Mouse (Mus musculus): ENCODE results near the gene March6. TPM values are rescaled to one million over a fixed set of nuclear protein-coding genes. Genes with fewer than 3 reads are reported as not detected.

Gene March6
- polyA plus RNA-seq, 1 experiment from 2014 or later, result 67.5 TPM

GRCm38 (mm10) chr15:31539643-31540512 lies 9.0 kb upstream of the March6 start:
- no peak overlapping the region for H3K4me3 ChIP-seq
- H3K27ac ChIP-seq, result no peak overlapping the region
- no peaks in the 10 kb centered on the region for H3K9me3 ChIP-seq (replicated peaks)
- no peak overlapping the region for H3K4me2 ChIP-seq (replicated peaks)
- no peaks in the 10 kb centered on the region for H3K36me3 ChIP-seq
- H3K4me1 ChIP-seq, result peaks cover 35% of the 10 kb centered on the region
- 65% methylated on average over 9 of the region's 9 CpGs for WGBS
- no peak overlapping the region for H3K9ac ChIP-seq
- no peaks in the 10 kb centered on the region; the same call in 1 of the 2 replicates for H3K27me3 ChIP-seq
- no peak for ATAC-seq (ENCODE audit: low FRiP score)

GRCm38 (mm10) chr15:31538346-31538745 lies 7.5 kb upstream of the March6 start:
- ATAC-seq (ENCODE audit: low FRiP score), result no peak
- Histone ChIP-seq H3K4me3 (no peak overlapping the region), H3K27ac (no peak overlapping the region), H3K27me3 (no peaks in the 10 kb centered on the region; the same call in 1 of the 2 replicates), H3K9me3 (replicated peaks) (no peaks in the 10 kb centered on the region), H3K4me2 (replicated peaks) (no peak overlapping the region), H3K9ac (no peak overlapping the region), H3K4me1 (peaks cover 38% of the 10 kb centered on the region), H3K36me3 (no peaks in the 10 kb centered on the region)
- WGBS, result 82% methylated on average over 3 of the region's 3 CpGs

DNA sequence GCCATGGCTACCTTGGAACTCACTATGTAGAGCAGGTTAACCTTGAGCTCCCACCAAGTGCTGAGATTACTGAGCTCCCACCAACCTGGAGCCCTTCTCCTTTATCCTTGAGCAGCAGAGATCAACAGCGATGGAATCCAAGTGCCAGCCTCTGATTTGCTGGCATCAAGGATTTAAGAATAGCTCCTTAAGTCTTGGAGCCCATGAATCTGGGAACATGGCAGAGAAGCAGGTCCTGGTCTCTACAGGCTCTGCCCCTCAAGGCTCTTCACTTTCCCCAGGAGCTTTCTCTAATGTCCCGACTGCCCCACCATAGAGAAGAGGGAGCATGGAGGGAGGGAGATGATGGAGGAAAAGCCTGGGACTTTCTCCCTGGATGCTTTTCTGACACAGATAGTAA lies 6.9 kb upstream of the March6 start:
- Histone ChIP-seq H3K9ac (no peak overlapping the region), H3K27ac (no peak overlapping the region), H3K36me3 (no peaks in the 10 kb centered on the region), H3K4me1 (peaks cover 35% of the 10 kb centered on the region), H3K4me3 (no peak overlapping the region), H3K27me3 (no peaks in the 10 kb centered on the region; the same call in 1 of the 2 replicates), H3K9me3 (replicated peaks) (no peaks in the 10 kb centered on the region), H3K4me2 (replicated peaks) (no peak overlapping the region)
- no peak for ATAC-seq (ENCODE audit: low FRiP score)
- WGBS, result 90% methylated on average over 2 of the region's 2 CpGs

GRCm38 (mm10) chr15:31536051-31536737 lies 5.3 kb upstream of the March6 start:
- Histone ChIP-seq H3K4me2 (replicated peaks) (peak overlapping the region; percentile 21; the same call in 1 of the 2 replicates), H3K27me3 (no peaks in the 10 kb centered on the region; the same call in 1 of the 2 replicates), H3K4me3 (no peak overlapping the region), H3K36me3 (no peaks in the 10 kb centered on the region), H3K27ac (peak overlapping the region; percentile 62), H3K9me3 (replicated peaks) (no peaks in the 10 kb centered on the region), H3K9ac (no peak overlapping the region), H3K4me1 (peaks cover 27% of the 10 kb centered on the region)
- WGBS, result 8% methylated on average over 7 of the region's 7 CpGs
- peak; percentile 92 for ATAC-seq (ENCODE audit: low FRiP score)

- H3K4me1 ChIP-seq, result peaks cover 27% of the 10 kb centered on the region
- H3K9ac ChIP-seq, result no peak overlapping the region
- H3K36me3 ChIP-seq, result no peaks in the 10 kb centered on the region
- H3K4me3 ChIP-seq, result no peak overlapping the region
- no peaks in the 10 kb centered on the region; the same call in 1 of the 2 replicates for H3K27me3 ChIP-seq
- 17% methylated on average over 8 of the region's 8 CpGs for WGBS
- H3K27ac ChIP-seq, result peak overlapping the region; percentile 62
- no peaks in the 10 kb centered on the region for H3K9me3 ChIP-seq (replicated peaks)
- no peak for ATAC-seq (ENCODE audit: low FRiP score)
- H3K4me2 ChIP-seq (replicated peaks), result peak overlapping the region; percentile 21; the same call in 1 of the 2 replicates
Observed at GRCm38 (mm10) chr15:31535259-31535855, 4.5 kb upstream of the March6 start.

DNA sequence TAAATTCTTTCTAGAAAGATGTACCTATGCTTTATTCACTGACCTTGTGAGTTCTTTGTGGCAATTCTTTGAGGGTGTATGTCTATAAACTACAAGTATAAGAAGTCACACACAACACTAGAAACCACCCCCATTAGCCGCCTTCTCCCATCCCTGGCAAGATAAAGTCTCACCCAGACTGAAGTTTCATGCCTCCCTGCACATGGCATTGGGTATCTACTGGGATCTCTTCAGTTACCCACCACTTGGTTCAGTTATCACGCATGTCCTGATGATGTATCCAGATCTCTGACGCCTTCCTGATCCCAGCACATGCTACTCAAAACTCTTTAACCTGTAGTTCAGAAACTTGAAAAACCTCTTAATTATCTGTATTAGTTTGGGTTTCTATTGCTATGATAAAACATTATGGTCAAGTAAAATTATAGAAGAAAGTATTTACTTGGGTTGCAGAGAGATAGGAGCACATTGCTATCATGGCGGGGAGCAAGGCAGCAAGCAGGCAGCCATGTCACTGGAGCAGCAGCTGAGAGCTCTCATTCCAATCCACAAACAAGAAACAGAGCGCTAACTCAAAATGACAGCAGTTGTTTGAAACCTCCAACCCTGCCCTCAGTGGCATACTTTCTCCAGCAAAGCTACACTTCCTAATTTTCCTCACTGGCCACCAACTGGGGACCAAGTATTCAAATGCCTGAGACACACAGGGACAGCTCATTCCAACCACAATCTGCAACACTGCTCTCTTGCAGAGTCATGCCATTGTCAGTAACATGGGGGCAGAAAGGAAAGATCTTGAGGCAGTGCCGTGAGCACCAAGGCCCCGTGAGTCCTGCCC lies 3.8 kb upstream of the March6 start:
- 0 out of 2 replicates have a peak overlapping the region, but pooled peaks have one; percentile 62 for H3K27ac ChIP-seq
- no peaks in the 10 kb centered on the region for H3K36me3 ChIP-seq
- 78% methylated on average over 7 of the region's 7 CpGs for WGBS
- no peaks in the 10 kb centered on the region; the same call in 1 of the 2 replicates for H3K27me3 ChIP-seq
- no peaks in the 10 kb centered on the region for H3K9me3 ChIP-seq (replicated peaks)
- H3K4me1 ChIP-seq, result peaks cover 27% of the 10 kb centered on the region
- H3K4me2 ChIP-seq (replicated peaks), result no peak overlapping the region
- H3K9ac ChIP-seq, result no peak overlapping the region
- H3K4me3 ChIP-seq, result no peak overlapping the region
- no peak for ATAC-seq (ENCODE audit: low FRiP score)

DNA sequence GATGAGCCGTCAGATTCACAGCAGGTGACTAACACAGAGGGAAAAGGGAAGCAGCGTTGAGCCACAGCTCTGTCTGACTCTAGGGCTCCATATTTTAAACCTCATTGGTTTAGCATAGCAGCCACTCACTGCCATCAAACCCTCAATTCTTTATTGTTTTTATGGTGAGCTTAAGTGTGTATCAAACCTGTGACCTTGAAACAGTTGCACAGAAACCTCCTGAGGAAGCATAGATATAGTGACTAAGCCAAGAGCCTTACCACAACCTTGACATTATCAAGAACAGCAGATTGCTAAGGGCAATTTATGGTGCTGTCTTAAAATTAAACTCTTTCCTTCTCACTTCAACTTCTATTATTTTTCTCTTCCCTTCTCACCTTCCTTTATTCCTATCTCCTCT lies 2.7 kb upstream of the March6 start:
- WGBS, result 76% methylated on average over 2 of the region's 2 CpGs
- Histone ChIP-seq H3K9ac (no peak overlapping the region), H3K27me3 (no peaks in the 10 kb centered on the region; the same call in 1 of the 2 replicates), H3K27ac (no peak overlapping the region), H3K4me2 (replicated peaks) (no peak overlapping the region), H3K36me3 (no peaks in the 10 kb centered on the region), H3K4me3 (no peak overlapping the region), H3K9me3 (replicated peaks) (no peaks in the 10 kb centered on the region), H3K4me1 (peaks cover 35% of the 10 kb centered on the region)
- no peak for ATAC-seq (ENCODE audit: low FRiP score)

DNA sequence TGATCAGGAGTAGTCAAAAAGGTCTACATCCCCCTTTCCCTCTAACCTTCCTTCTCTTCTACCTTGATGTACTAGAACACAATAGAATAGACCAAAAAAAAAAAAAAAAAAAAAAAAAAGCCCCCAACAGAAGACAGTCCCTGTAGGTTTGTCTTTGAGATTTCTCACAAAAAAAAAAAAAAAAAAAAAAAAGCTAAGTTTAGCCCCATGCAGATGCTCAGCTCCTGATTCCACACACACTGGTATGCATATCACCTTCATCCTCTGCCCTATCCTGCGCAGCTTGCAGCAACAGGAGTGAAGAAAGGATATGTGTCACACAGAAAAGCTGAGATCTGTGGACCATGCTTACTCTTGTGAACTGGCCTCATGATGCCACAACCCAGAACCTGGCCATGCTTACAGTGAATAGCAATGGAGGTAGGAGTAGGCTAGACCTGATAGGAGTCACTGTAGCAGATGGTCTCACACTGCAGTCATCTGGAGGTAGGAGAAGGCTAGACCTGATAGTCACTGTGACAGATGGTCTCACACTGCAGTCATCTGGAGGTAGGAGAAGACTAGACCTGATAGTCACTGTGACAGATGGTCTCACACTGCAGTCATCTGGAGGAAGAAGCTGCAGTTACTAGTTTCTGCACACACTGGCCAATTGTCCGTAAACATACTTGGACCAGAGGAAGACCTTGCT lies 1.6 kb upstream of the March6 start:
- ATAC-seq (ENCODE audit: low FRiP score), result no peak
- no peaks in the 10 kb centered on the region for H3K27me3 ChIP-seq
- H3K9me3 ChIP-seq (replicated peaks), result 0 out of 2 replicates have a peak, but pooled peaks cover 2% of the 10 kb centered on the region
- H3K4me2 ChIP-seq (replicated peaks), result no peak overlapping the region
- no peaks in the 10 kb centered on the region for H3K36me3 ChIP-seq
- H3K4me3 ChIP-seq, result no peak overlapping the region
- H3K4me1 ChIP-seq, result peaks cover 38% of the 10 kb centered on the region
- WGBS, result 97% methylated on average over 2 of the region's 2 CpGs
- H3K27ac ChIP-seq, result no peak overlapping the region
- H3K9ac ChIP-seq, result no peak overlapping the region

DNA sequence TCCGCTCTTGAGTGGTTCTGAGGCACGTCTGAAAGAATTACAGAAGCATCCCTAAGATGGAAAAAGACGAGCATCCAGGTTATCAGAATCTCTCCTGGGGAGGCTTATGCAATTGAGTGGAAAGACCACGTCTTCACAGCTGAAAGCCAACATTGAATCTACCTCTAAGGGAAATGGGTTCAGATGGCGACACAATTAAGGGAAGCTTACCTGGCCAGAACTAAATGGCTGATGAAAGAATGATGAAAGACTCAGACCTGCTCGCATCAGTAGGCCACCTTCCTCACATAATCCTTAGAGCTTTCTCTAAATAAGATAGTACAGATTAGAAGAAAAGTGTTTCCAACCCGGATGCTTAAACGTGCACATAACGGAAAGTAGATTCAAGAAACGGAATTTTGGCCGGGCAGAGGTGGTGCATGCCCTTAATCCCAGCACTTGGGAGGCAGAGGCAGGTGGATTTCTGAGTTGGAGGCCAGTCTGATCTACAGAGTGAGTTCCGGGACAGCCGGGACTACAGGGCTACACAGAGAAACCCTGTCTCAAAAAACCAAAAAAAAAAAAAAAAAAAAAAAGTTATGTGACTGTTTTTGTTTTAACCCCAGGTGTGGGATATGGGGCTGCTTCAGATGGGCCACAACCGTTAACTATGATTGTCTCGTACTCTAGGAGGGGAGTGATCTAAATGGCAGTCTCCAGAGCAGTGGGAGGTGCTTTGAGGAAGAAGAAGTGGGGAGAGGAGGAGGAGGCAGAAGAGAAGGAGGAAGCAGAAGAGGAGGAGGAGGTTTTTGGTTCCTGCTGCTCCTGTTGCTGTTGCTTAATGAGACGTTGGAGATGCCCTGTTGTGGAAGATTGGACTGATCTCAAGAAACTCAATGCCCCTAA lies 835 bp upstream of the March6 start:
- H3K9ac ChIP-seq, result peak overlapping the region; percentile 97
- WGBS, result 22% methylated on average over 16 of the region's 16 CpGs
- H3K27ac ChIP-seq, result peak overlapping the region; percentile 100
- peaks cover 34% of the 10 kb centered on the region for H3K4me1 ChIP-seq
- H3K9me3 ChIP-seq (replicated peaks), result 0 out of 2 replicates have a peak, but pooled peaks cover 3% of the 10 kb centered on the region
- no peaks in the 10 kb centered on the region for H3K27me3 ChIP-seq
- no peak for ATAC-seq (ENCODE audit: low FRiP score)
- no peaks in the 10 kb centered on the region for H3K36me3 ChIP-seq
- peak overlapping the region; percentile 96 for H3K4me3 ChIP-seq
- peak overlapping the region; percentile 52 for H3K4me2 ChIP-seq (replicated peaks)

DNA sequence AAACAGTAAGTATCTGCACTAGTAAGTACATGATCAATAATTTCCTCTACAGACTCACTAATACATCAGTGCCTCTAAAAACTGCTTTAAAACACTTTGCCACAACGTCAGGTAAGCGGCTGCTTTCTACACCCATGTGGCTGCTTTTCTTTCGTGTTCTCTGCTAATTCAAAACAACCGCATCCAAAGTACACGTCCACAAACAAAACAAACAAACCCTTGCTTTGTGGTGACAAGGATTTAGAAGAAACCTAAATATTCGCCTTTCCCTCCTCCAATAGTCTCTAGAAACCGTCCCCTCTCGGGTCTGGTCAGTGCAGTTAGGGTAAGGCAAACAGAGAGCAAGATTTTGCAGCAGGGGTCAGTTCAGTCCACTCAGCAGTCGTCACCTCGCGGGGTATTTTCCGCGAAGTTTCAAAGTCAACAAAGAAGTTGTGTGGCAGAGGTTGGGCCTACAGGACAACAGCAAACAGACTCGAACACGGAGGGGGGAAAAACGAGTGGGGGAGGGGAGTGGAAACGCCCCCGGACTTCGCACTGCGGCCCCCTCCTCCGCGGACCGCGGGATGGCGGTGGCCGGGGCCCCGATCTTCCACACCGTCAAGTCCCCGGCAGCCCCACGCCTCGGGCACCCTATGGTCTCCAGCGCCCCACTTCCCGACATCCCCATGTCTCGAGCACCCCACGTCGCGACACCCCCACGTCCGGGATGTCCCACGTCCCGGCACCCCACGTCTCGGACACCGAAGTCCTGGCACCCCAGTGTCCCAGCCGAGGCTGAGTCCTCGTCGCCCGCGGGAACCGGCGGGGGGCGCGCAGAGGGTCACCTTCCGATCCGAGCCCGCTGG lies 818 bp downstream of the March6 start:
- H3K4me2 ChIP-seq (replicated peaks), result peak overlapping the region; percentile 71
- H3K36me3 ChIP-seq, result no peaks in the 10 kb centered on the region
- peaks cover 18% of the 10 kb centered on the region for H3K4me1 ChIP-seq
- ATAC-seq (ENCODE audit: low FRiP score), result peak; percentile 65
- no peaks in the 10 kb centered on the region for H3K27me3 ChIP-seq
- peak overlapping the region; percentile 97 for H3K9ac ChIP-seq
- H3K9me3 ChIP-seq (replicated peaks), result 0 out of 2 replicates have a peak, but pooled peaks cover 3% of the 10 kb centered on the region
- under 1% methylated on average over 50 of the region's 56 CpGs for WGBS
- H3K4me3 ChIP-seq, result peak overlapping the region; percentile 96
- peak overlapping the region; percentile 100 for H3K27ac ChIP-seq
